Mouse (Mus musculus) right cerebral cortex, postnatal 4 days (tissue): Measurements from ENCODE around the gene Mta1.

ENCODE experiments used
- DNase-seq: peaks from one replicate; pipeline ENCODE4 v3.0.0-alpha.2; 2022

Mta1 gene

DNA sequence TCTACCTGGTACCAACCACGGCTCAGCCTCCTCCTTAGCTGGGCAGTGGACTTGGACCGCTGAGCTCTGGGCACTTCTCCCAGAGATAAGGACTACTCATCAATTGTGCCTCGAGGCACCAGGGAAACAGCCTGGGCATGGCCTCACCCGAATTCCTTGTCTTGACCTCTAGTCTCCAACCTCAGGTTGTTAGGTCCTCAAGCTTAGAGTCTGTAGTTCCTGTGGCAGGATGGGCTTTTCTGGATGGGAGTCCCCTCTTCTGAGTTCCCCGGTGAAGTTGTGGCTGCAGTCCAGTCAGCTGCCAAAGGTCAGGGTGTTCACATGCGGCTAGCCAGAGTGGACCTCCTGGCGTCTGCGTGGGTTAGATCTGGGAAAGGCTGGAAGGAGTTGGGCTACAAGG lies 53.0 kb downstream of the Mta1 start:
- DNase-seq = no peak

DNA sequence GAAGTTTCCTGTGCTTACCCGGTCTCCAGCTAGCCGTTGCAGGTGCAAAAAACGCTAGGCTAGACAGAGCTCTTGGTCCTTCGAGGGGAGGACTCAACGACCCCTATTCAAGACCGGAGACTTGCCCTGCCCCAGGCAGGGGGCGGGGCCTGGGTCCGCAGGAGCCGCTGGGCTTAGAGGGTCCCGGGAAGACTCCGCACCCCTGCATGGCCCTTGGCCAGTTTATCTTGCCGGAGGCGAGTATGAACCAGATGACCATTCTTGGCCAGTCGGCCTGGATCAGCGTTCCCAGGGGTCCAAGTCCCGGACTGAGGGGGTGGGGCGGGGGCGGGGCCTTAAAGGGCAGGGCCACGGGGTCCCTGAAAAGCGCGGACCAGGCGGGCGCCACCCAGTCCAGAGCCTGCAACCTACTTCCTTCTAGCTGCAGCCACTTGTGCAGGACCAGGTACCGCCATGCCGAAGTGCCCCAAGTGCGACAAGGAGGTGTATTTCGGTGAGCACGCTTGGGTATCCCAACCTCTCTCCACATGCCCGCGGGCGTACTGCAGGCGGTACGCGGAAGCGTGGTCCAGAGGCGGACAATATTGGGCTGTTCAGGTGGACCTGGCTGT lies 53.7 kb downstream of the Mta1 start:
- no peak for DNase-seq

DNA sequence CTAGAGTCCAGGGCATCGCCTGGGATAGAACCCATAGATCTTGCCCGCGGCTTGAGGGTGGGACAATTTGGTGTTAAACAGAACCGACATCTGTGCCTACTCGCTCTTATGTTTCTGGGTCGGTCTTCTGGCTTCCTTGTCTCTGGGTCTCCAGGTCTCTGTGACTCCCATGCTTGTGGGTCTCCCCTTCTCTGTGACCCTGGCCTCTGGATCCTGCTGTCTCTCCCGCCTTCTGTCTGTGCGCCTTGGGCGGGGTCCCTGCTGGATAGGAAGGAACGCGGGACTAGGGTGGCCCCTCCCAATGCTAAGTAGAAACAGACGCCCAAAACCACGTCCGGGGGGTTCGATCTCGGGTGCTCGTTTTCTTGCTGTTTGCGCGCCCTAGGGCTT lies 54.2 kb downstream of the Mta1 start:
- no peak for DNase-seq

DNA sequence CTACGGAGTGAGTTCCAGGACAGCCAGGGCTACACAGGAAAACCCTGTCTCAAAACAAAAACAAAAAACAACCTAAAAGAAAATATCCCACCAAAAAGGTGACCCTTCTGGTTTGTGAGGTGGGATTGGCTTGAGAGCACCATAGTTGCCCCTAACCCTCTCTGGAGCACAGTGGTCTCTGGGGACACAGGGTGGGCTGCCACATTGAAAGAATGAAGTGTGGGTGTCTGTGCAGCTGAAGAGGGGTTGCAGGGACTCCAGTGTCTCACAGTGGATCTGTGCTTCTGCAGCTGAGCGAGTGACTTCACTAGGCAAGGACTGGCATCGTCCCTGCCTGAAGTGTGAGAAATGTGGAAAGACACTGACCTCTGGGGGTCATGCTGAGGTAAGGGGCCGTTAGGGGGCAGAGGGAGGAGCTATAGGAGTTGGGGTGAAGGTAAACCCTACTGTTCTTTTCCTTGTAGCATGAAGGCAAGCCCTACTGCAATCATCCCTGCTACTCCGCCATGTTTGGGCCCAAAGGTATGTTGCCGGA lies 55.0 kb downstream of the Mta1 start:
- no peak for DNase-seq

DNA sequence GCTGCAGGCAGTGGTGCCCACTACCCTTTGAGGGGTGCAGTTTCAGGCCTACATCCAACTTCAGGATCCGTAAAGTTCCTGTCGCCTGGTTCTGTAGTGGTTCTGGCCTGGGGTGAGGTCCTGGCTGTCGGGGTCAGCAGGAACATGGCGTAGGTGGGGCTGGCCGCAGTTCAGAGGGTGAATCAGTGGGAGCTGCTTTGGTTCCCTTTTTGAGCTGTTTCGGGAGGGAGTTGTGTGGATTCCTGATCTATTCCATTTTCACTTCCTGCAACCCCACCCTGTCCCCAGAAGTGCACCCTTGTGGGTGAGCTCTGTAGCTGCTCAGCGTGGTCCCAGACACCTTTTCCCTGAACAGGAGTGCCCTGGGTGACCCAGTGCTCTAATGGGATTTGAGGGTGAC lies 55.9 kb downstream of the Mta1 start:
- no peak for DNase-seq

DNA sequence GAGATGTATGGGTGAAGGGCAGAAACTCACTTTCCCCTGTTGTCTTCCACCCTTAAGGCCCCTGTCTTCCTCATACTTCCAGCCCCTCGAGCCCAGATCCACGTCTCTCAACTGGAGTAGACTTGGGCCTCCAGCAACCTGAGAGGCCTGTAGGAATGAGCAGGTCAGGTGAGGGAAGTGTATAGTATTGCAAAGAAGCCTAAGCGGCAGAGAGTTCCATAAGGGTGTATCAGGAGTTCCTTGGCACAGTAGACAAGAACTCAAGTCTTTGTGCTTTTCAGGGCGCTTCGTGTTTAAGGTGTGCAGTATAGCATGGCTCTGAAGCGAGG lies 56.6 kb downstream of the Mta1 start:
- no peak for DNase-seq

DNA sequence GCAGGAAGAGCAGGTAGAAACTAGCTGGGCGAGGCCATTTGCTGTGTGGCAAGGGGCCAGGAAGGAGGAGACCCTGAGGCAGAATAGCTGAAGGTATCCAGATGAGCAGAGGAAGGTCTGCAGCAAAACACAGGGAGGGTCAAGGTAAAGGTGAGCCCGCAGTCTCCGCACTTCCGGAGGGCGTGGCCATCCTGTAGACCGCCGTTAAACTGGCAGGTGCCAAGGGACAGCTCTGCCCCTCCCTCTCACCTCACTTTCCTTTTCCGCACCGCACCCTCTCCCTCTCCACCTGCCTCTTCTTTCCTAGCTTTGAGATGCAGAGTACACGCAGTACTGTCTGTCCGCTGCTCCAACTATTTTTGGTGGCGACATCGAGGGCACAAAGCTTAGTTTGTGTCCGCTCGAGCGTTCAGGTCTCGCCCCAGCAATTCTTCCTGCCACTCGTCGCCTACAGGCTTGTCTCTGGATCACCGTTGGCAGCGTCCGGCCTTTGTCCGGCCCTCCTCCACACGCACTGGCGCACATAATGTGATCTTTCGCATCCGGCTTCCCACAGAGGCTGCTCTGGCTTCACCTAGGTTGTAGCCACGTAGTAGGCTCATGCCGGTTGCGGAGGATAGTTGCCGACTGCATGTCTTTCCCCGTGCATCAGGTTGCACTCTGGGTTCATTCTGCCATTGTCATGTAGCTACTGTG lies 57.1 kb downstream of the Mta1 start:
- peak; percentile 55 for DNase-seq

DNA sequence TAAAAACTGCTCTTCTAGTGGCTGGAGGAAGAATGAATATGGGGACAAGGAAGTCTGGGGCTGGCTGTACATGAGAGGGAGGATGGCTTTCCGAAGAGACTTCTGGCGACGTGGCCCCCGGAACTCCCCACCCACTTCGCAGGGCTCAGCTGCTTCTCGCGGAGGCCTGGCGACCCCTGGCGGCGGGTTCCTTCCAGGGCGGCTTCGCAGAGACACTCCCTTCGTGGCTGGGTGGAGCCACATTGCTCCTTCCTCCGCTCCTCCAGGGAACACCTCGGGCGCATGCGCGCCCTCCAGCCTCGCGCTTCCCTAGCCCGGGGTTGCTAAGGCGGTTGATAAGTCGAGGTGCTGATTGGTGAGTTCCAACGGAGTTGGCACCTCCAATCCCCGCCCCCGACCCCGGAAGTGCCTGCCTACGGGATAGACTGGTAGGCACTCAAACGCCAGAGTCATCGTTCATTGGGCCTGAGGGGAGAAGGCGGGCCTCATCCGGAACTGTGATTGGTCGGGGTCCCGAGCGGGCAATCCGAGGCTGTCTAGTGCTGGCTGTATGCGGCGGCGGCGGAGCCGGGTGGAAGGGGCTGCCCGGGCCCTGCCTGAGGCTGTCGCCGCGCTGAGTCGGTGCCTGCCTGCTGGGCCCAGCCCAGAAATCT lies 57.9 kb downstream of the Mta1 start, which contains the start of gene Tedc1:
Gene Tedc1, plus strand, starts transcription at position 535 of the 653 bp plus-strand sequence.
- DNase-seq = peak; percentile 100

DNA sequence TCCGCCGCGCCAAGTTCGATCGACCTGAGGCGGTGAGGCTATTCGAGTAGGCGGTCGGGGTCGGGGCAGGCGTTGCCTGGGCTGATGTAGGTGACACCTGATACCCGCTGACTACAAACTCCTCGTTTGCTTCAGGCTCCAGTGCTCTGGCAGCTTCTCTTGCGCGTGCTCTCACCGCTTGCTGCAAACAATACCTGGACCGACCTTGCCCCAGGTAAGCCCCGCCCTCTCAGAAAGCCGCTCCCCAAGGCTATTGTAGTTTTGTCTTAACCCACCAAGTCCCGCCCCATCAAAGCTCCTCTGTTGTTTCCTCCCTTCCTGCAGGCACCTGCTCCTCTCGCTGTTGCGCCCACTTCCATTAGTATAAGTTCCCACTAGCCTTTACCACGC lies 58.5 kb downstream of the Mta1 start:
- no peak for DNase-seq

DNA sequence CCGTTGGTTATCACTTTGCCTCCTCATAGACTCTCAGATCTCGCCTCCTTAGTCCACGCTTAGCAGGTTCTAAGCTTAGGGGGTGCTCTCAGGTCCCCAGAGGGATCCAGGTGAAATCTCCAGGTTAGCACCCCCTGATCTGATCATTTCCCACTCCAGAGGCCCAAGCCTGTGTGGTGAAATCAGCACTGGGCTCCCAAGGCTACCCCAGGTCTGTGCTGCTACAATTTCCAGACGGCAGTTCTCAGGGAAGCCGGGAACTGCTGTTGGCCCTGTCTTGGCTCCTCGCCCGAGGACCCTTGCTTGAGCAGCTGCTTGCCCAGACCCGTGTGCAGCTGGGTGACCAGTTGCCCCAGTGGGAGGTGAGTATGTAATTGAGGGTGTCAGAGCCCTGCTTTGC lies 58.9 kb downstream of the Mta1 start:
- no peak for DNase-seq

DNA sequence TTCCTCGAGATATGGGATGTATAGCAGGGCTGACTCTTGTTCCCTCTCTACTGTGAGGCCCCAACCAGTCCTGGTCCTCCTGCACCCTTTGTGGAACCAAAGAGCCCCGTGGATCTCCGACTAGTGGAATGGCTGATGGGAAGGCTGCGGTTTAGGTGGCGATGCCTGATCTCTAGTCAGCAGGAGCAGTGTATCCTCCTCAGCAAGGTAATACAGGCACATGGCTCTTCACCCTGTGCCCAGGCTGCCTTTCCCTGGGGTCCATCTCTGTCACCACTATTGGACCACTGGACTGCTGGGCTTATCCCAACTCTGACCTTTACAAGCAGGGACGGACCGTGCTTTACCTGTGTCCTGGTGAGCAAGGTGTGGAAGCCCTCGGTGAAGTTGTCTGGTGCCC lies 59.4 kb downstream of the Mta1 start:
- no peak for DNase-seq

DNA sequence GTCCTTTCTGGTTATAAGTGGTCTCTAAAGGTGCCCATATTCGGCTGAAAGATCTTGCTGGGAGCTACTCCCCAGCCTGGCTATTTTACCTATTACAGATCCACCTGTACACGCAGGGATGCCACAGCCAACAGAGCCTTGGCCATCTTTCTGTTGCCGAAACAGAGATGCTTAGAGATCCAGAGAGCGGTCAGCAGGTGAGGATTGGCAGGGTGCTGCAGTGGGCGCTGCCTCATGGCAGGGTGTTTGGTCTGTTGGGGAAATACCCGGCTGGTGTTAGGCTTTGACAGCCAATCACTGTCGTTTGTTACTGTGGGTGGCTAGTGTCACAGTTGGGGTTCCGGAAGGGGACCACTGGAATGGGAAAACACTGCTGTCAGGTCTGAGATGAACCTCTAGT lies 59.9 kb downstream of the Mta1 start:
- DNase-seq = no peak

DNA sequence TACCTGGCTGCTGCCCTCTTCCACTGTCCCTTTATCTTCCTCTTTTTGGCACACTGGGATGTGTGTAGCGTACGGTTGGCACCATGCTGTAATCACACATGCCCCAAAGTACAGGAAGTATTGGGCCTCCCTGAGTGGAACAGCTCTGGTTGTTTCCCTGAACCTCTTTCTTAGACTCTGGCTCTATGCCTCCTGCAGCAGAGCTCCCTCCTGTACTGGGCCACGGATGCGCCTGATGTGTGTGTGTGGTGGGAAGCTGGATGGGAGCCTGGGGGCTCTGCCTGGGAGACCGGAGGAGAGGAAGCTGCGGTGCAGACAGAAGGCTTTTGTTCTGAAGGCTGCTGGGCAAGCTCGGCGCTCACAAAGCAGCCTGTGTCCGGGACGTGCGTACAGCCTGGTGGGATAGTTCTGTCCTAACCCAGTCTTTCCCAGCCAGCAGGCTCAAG lies 65.5 kb downstream of the Mta1 start:
- no peak for DNase-seq

DNA sequence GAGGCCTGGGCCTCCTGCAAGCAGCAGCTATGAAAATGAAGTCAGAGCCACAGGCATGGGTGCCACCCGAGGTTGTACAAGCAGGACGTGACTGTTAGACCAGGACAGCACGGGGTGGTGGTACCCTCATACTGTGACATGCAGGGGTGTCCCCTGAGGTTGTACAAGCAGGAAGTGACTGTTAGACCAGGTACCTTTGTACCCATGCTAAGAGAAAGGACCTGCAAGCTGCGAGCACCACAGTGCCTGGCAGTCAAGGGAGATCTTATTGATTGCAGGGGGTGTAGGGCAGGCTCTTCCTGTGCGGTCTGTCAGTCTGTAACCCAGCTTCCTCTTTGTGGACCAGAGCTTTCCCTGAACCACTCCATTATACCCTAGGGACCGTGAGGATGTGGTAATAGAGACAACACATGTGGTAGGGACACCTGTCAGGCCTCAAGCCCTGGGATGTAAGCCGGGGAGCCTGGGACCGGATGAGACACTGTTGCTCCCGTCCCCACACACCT lies 70.0 kb downstream of the Mta1 start:
- DNase-seq = no peak

DNA sequence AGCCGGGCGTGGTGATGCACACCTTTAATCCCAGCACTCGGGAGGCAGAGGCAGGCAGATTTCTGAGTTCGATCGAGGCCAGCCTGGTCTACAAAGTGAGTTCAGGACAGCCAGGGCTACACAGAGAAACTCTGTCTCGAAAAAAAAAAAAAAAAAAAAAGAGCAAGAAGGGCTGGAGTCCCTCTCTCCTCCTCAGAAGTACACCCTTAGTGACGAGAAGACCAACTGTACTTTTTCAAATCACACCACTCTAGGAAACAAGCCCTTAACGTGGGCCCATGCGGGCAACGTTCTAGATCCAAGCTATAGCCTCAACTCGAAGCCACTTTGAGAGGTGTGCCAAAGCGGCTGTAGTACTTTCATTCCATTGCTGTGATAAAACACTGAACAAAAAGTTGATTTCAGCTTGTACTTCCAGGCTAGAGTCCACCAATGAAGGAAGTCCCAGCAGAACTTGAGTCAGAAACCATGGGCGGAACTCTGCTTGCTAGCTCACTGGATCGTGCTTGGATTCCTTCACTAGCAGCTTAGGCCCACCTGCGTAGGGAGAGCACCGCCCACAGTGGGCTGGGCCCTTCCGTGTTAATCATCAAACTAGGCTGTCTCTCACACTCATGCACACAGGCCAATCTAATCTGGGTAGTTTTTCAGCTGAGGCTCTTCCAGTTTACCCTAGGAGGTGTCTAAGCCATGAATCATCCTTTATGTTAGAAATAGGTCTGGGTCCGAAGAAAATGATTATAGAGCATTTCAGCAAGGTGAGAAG lies 79.1 kb downstream of the Mta1 start:
- DNase-seq = no peak

DNA sequence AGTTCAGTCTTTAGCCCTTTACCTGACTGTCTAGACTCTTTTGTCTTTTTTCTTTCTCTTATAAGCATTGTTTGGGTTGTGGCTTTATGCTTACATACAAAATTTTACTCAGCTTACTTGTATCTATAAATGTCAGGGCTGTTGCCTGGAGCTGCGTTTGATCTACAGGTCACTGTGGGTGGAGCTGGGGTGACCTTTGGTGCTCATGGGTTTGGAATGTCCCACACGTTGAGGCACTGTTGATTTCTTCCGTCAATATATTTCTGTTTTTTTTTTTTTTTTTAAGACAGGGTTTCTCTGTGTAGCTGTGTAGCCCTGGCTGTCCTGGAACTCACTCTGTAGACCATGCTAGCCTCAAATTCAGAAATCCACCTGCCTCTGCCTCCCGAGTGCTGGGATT lies 82.9 kb downstream of the Mta1 start:
- no peak for DNase-seq

DNA sequence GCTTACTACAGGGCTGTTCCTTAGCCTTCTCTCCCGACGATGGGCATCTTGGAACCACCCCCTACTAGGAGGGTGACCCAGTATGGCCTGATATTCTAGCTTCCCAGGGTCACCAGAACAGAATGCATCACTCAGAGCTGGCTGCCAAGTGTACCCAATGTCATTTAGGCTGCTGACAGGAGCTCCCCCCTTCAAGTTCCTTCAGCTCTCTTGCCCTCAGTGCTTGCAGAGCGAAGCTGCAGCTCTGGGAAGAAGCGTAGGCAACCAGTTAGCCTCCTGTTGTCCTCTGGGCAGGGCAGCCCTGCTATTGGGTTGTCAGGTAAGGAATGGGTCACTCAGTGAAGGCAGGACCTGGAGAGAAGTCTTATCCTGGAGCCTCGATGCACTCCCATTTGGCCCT lies 86.9 kb downstream of the Mta1 start:
- DNase-seq = no peak

DNA sequence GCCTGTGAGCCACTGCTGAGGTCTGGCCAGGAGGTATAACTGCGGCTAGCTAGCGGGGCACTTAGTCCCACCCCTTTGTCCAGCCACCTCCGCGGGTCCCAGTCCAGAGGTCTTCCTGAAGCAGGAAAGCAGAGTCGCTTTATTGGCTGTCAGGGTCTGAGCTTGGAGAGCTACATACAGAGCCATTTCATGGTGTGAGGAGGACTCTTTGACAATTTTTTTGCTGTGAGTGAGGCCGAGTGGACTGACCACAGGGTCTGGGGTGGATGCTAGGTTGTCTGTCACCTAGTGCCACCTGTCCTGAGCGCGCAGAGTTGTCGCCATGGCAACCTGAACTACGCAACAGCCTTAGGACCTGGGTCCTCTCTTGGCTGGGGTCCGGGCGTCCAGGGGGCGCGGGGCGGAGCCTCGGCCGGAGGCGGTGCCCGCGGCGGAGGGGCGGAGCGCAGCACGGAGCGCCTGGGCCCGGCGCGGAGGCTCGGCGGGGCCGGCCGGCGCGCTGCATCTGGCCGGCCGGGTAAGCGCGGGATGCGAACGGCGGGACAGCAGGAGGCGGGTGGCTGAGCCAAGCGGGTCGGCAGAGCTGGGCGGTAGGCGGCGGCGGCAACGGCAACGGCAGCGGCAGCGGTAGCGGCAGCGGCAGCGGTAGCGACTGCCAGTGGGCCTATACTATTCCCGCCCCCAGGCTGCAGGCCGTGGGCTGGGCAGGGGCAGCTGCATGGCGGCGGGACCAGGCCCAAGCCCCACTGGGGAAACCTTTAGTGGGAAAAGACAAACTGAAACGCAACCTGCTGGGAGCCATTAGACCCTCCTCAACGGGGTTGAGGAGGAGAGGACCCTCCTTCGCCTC lies 87.6 kb downstream of the Mta1 start, which contains the start of gene Tmem121:
Gene Tmem121, plus strand, starts transcription at position 489 of the 850 bp plus-strand sequence.
- DNase-seq = peak; percentile 57

DNA sequence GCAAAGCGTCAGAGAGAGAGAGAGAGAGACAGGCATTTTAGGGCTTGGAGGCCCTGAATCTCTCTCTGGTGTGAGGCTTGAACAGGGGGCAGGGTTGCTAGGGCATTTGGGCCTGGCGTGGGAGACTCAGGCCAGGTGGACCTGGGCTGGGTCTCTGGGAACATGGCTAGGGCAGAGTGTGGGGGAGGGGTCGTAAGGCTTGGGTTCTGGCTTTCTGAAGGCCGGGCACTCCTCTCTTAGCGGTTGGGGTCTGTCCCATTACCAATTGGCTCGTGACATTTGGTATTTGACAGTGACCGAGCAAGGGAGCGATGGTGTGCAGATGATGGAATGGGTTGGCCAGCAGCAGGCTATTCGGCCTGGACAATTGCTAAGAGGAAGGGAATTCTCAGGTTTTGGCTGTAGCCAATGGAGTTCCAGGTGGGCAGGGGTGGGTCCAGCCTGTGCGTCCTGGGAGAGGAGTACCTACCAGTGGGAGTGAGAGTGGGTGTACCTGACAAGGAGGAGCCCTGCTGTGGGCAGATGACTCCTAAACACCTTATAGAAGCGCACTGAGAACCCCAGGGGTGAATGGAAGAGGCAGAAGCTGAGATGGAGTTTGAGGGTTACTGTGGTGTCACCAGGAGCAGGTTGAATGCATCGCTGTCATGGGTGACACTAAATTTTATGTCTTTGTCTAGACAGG lies 88.4 kb downstream of the Mta1 start:
- peak; percentile 40 for DNase-seq
